Mouse (Mus musculus) myocyte (in vitro differentiated cells): ENCODE measurements around the gene Sncb.

Source experiments
- CEBPB ChIP-seq: IDR thresholded peaks from 2 replicates; pipeline ENCODE4 v1.6.1; 2011; ENCODE audit warnings: mild to moderate bottlenecking, moderate library complexity; ENCODE audit not compliant: poor library complexity, insufficient read depth, severe bottlenecking
- E2F4 ChIP-seq: IDR thresholded peaks from one replicate; pipeline ENCODE4 v1.6.1; 2011; ENCODE audit warnings: mild to moderate bottlenecking, control low read depth, moderate library complexity; ENCODE audit not compliant: insufficient read depth
- MAX ChIP-seq: IDR thresholded peaks from one replicate; pipeline ENCODE4 v1.6.1; 2011; ENCODE audit warnings: low read depth, mild to moderate bottlenecking, control low read depth
- POLR2A ChIP-seq: IDR thresholded peaks from one replicate; pipeline ENCODE4 v1.6.1; 2011; ENCODE audit warnings: low read depth, mild to moderate bottlenecking, control low read depth, moderate library complexity; ENCODE audit not compliant: insufficient read length
- POLR2AphosphoS2 ChIP-seq: IDR thresholded peaks from one replicate; pipeline ENCODE4 v1.6.1; 2011; ENCODE audit warnings: low read depth, control low read depth; ENCODE audit not compliant: insufficient read length
- REST ChIP-seq: IDR thresholded peaks from one replicate; pipeline ENCODE4 v1.6.1; 2011; ENCODE audit warnings: mild to moderate bottlenecking, control low read depth, moderate library complexity; ENCODE audit not compliant: insufficient read depth, insufficient read length
- SRF ChIP-seq: IDR thresholded peaks from one replicate; pipeline ENCODE4 v1.6.1; 2011; ENCODE audit warnings: low read depth; ENCODE audit not compliant: control insufficient read depth, insufficient read length
- TCF12 ChIP-seq: IDR thresholded peaks from one replicate; pipeline ENCODE4 v1.6.1; 2011; ENCODE audit warnings: mild to moderate bottlenecking, control low read depth; ENCODE audit not compliant: poor library complexity, insufficient read depth, severe bottlenecking
- USF1 ChIP-seq: IDR thresholded peaks from one replicate; pipeline ENCODE4 v1.6.1; 2011; ENCODE audit warnings: low read depth, mild to moderate bottlenecking, control low read depth, moderate library complexity

DNA sequence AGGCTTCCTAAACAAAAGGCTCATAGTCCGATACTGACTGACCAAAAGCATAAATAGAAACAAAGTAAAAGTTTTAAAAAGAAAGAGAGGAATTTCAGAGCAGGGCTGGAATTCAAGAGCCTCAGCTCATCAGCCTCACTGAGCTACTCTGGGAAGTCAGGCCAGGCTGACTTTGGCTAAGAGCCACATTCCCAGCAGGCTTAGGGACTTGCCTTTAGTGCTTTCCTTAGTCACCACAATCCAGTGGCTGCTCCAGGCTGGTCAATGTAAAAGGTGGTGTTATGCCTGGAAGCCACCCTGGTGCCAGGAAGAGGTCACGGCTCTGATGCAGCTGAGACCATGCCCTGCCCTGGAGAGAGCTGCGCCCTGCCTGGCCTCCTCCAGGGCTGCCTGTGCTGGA lies 14.2 kb upstream of the Sncb start:
- no peak for TF ChIP-seq USF1
- TF ChIP-seq POLR2A, result no peak
- TF ChIP-seq POLR2AphosphoS2, result no peak
- no peak for TF ChIP-seq TCF12
- TF ChIP-seq REST, result no peak
- TF ChIP-seq E2F4, result no peak
- TF ChIP-seq MAX, result no peak
- TF ChIP-seq SRF, result no peak
- no peak for TF ChIP-seq CEBPB
